Mouse (Mus musculus) heart, postnatal 36 days (tissue): Measurements from ENCODE around the gene Mrnip. TPM values are rescaled to one million over a fixed set of nuclear protein-coding genes. Genes with fewer than 3 reads are reported as not detected.

Experiments used
- DNase-seq, 2 experiments: peaks; one replicate each; pipeline ENCODE4 v3.0.0; 2021 to 2022
- intact Hi-C: fragments of 180-260 bp; cut with DNase I; formaldehyde crosslinking; loops from one replicate; pipeline ENCODE4 v1.15.1; 2025
- microRNA-seq, 2 experiments: library from miRNA; unstranded; fragments of <30 nt; microRNA quantifications; one replicate each; pipeline ENCODE4 v1.2.0; 2021; ENCODE audit warnings: borderline number of aligned reads in 2 of 2
- total RNA-seq, 2 experiments: library from RNA; stranded (reverse); gene quantifications; 2 replicates each; pipeline ENCODE4 v1.2.3; 2021

Gene Mrnip
- total RNA-seq, 2 experiments from 2014 or later = 1.8 to 2.4 TPM

- no peak for DNase-seq
- intact Hi-C loops = loop anchor here (2.0 to 10.0 kb wide), 2 partner anchors 24 to 254 kb away; no protein-coding TSS in a partner anchor
These were observed 64.9 kb downstream of the Mrnip start for GRCm38 (mm10) chr11:50238821-50239791.

GRCm38 (mm10) chr11:50240235-50240911 lies 66.1 kb downstream of the Mrnip start:
- intact Hi-C loops = no loop called here
- DNase-seq = no peak

DNA sequence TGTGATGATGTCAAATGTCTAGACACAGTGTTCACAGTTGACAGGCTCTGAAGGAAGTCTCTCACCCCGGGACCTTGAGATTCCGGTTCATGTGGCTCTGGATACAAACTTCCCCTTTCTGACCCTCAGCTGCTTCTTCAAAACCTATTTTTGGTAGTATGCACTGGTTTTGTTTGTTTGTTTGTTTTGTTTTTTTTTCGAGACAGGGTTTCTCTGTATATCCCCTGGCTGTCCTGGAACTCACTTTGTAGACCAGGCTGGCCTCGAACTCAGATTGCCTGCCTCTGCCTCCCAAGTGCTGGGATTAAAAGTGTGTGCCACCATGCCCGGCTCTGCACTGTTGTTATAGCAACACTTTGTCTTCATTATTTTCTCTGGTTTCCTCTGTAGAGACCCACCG lies 69.7 kb downstream of the Mrnip start:
- DNase-seq = no peak
- intact Hi-C loops = no loop called here

DNA sequence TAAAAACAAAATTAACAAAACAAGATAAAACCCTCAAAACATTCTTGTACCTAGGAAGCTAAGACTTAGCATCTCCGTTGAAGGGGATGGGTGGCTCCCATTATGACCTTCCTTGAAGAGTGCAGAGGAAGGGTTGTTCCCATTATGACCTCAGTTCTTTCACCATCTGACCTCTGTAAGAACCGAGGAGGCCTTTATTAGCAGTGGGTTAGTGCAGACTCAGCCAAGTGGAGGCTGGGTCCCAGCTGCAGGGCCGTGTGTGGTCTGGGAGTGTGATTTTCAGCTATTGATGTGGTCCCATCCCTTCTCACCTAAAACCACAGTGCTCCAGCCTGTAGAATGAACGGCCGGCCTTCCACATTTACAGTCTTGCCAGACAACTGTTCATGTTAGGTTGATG lies 71.0 kb downstream of the Mrnip start:
- intact Hi-C loops = no loop called here

DNA sequence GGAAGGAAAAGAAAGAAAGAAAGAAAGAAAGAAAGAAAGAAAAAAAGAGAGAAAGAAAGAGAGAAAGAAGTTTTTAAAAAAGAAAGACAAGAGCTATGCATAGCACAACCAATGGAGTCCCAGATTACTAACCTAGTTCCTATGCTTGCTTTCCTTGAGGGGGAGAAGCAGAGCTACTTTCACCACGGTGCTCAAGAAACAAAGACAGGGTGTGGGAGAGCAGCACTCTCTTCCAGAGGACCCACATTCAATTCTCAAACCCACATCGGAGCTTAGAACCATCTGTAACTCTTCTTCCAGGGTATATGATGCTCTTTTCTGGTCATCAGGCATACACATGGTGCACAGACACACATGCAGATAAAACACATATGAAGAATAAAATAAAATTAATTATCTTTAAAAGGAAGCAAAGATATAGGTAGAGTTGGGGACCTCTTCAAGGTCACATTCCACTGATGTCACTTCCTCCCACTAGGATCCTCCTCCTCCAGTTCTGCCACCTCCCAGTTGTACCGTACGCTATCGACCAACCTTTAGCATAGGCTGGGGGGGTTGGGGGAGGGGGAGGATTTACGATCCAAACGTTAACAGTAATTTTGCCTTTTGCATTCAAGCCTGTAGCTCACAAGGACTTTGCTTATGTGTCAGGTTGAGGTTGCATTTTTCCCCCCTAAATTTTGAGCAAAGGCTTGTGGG lies 74.4 kb downstream of the Mrnip start:
- no peak for DNase-seq
- intact Hi-C loops = no loop called here

More for the DNA sequence above, 71.0 kb downstream of the Mrnip start:
- no peak for DNase-seq

Small RNA genes lying within 50 kb of the gene (microRNA-seq; reads per million reads assigned to microRNA genes)
- gene Mir6919 = 0 to 1.3 reads per million in 2 experiments

Other genes with a start within 250 kb of the Mrnip start
- gene Rnf130, start 149.1 kb upstream of the Mrnip start, total RNA-seq = 10 to 100 TPM; 50.2 to 51.7 TPM
- gene Tbc1d9b, start 43.0 kb upstream of the Mrnip start, total RNA-seq = 10 to 100 TPM; 43.8 to 49.7 TPM
- 100 to 1,000 TPM; 379 to 464 TPM for gene Sqstm1, start 36.4 kb downstream of the Mrnip start, total RNA-seq
- gene Mgat4b, start 36.4 kb downstream of the Mrnip start, total RNA-seq = 10 to 100 TPM; 84.5 to 87.8 TPM
- gene Ltc4s, start 64.2 kb downstream of the Mrnip start, total RNA-seq = 1 to 10 TPM; 5.5 to 8.6 TPM
- gene Maml1, start 117.9 kb downstream of the Mrnip start, total RNA-seq = 10 to 100 TPM; 11.5 to 11.8 TPM
- 100 to 1,000 TPM; 301 to 316 TPM for gene Canx, start 151.2 kb downstream of the Mrnip start, total RNA-seq
- not detected for gene Cby3, start 180.0 kb downstream of the Mrnip start, total RNA-seq
- 100 to 1,000 TPM in 1 of 2 experiments, 10 to 100 TPM in 1; 97.8 to 106 TPM for gene Hnrnph1, start 202.5 kb downstream of the Mrnip start, total RNA-seq